Mouse (Mus musculus) thymus, postnatal 10 days (tissue): Measurements from ENCODE around the gene Stat5a.

ENCODE experiments used
- DNase-seq, 2 experiments: peaks; one replicate each; pipeline ENCODE4 v3.0.0; 2021; ENCODE audit warnings: low spot score in 2 of 2

Gene Stat5a

DNA sequence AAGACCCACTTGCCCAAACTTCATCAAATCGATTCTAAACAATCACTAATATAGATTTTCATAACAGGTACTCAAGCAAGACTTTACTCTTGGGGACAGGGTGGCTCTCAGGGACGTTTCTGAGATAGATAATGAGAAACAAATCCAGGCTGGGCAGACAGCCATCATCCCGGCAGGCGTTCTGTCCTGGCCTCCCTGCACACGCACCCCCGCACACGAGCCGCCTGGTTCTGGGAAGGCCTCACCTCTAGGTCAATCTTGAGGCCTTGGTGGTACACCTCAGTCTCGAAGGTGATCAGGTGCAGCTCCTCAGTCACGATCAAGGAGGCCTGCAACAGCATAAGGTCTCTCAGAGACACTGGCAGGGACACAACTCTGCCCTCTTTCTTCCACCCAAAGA is 36.9 kb downstream of the Stat5a start:
- no peak for DNase-seq

DNA sequence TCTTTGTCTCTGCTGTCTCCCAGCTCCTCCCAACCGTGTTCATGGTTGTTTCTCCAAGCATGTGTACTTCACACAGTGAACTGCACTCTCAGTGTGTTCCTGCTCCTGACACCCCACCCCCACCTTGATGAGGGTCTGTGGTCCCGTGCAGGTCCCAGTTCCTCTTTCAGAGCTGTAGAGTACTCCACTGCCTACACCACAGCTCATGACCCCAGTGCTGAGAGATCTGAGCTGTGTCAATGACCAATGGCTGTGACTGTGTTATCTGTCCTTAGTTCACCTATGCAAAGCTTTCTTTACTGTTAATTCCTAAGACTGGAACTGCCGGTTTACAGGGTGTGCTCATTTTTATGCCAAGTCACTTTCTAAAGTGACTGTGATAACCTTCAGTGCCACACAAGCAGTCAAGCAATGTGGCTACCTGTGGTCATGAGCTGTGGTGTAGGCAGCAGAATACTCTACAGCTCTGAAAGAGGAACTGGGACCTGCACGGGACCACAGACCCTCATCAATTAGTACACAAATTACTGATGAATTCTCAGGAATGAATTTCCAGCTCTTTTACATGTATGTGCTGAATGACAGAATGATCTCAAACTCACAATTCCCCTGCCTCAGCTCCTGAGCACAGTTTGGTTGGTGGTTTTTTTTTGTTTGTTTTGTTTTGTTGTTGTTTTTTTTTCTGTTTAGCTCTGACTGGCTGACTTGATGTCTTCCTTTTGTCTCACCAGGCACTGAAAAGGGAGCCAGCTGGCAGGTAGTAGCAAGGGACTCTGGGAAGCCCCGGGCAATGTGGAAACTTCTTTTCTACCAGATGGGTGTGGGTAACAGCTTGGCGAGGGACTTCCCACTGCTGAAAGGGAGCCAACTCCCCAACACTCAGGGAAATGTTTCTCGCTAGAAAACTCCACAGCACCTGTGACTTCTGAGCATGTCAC is 38.4 kb downstream of the Stat5a start:
- peak; percentile 54 to 59 for DNase-seq

DNA sequence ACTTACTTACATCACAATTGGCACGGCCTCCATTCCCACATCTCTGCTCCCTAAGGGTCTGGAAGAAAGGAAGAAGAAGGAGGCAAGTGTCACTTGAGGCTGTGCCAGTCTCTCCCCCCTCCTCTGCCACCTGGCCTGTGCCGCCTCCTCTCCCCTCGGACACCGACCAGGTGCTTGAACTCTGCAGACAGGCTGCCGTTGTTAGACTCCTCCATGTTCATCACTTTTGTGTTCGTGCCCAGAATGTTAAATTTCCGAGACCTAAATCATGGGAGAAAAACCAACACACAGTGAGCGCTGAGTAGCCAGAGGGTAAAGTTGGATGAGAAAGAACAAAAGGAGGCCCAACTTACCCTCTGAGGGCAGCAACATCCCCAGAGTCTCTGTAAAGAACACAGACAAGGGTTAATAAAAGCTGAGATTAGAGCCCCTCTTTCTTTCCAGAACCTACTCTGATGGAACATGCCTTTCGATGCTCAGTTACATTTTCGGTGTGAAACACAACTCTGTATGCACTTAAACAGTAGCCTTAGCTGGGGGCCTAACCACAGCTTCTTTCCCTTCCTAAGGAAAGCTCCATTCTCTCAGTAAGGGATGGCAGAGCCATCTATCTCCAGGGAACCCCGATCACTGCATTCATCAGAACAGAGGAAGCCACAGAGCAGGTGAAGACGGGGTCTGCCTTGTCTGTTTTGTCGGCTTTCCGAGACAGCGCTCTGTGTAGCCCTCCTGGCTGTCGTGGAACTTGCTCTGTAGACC is 39.5 kb downstream of the Stat5a start:
- no peak for DNase-seq

DNA sequence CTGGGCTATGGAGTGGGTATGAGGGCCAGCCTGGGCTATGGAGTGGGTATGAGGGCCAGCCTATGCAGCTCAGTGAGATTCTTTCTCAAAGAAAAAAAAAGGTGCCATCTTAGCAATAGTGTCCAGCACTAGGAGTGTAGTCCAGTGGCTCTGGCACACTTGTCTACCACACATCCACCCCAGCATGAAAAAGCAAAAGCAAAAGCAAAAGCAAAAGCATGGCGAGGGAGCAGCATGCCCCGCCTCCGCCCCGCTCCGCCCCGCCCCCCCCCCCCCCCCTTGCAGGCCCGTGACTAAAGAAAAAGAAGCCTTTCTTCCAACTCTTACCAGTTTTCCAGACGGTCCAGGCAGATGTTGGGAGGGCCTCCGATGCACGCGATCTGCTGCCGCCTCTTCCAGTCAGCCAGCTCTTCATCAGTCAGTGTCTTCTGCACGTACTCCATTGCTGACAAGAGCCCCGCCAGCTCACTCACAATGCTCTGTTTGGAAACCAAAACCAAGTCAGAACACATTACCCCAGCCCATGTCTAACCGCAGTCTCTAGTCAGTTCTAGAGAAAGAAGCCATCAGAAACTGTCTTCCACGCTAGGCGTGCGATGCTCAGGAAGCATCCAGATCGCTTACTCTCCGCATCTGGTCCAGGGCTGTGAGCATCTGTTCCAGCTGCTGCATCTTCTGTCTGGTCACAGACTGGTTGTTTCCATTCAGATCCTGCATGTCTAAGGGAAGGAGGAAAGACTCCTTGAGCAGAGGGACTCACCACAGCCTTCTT is 45.6 kb downstream of the Stat5a start:
- DNase-seq: no peak

DNA sequence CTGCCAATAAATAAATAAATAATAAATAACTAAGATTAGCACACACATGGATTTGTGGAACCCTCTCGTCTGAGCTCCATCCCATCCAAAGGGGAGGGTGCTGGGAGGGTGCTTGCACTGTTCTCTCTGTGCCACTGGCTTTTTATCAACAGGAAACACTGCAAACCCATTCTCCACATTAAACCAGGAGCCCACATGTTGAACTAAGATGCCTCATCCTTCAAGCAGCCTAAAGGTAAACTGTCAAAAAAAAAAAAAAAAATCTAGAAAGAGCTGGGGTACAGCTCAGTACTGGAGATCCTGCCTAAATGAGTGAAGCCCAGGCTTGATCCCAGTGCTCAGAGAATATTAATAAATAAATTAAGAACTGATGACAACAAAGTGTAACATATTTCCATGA is 46.8 kb downstream of the Stat5a start:
- DNase-seq: no peak

DNA sequence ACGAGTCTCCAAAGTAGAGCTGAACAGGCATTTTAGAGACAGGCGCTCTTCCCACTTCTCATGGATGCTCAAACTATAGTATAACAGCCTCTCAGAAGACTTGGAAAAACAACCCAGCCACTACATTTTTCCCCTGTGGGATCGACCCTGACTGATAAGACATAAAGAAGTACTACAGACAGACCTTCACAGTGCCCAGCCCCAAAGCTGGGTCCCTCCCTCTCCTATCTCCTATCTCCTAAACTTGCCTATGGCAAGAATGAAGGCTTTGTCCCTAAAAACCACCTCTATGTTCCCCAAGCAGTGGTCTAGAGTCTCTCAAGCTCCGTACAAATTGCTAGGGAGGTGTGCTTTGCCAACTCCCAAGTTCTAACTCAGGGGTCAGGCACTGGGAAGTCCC is 47.7 kb downstream of the Stat5a start:
- no peak for DNase-seq

DNA sequence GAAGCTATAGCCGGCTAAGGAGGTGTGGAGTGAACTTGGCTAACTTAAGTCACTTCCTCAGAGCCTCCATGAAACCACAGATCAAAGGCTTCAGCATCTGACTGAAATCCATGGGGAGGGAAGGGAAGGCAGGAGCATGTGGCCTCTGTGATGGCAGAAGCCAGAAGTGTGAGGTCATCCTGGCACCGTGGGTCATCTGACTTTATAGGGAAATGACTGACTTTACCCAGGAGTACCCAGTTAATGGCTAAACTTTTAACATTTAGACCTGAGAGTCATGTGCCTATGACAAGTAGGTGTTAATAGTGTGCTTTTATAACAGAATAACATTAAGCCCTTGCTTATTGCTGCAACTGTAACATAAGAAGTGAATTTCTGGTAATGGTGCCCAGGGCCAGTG is 49.0 kb downstream of the Stat5a start:
- no peak for DNase-seq

DNA sequence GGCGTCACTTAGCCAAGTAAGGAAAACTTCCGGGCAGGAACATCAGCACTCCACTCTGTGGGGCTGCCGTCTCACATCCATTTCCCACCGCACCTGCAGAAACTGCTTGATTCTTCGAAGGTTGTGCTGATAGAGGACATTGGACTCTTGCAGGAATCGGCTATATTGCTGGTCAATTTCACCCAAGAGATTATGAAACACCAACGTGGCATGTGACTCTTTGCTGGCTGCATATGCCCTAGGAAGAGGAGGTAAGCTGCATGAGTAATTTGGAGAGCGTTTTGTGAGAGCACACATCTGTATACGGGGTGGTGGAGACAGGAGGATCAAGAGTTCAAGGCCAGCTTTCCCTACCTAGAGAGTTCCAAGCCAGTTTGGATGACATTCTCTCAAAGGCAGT is 49.4 kb downstream of the Stat5a start:
- DNase-seq: no peak

DNA sequence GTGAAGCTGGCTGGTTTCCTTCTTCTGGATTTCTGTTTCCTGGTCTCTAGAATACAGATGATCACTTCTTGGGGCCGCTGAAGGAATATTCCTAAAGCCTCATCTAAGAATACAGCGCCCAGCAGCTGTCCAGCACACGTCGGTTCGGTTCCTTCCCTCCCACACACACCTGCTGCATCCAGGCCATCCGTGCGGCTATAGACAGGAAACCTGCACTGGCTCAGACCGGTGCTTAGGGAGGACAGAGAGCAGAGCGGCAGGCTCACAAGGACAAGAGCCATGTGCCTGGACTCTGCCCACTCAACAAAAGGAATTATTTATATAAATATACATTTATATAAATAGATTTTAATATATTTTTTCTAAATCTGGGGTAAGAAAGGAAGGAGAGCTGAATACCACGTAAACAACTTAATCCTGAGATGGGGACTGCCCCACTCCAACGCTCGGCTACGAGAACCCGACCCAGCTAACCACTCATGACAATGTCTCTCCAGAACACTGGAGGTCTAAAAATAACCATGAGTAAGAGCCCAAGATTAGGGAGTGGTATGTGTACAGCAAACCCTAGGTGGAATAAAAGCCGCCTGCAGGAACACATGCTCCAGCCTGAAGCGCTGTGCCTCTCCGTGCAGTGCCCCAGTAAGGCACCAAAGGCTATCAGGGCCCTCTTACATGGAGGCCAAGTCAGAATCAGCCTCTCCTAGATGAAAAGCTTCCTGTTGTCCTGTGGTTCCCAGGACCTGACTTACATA is 53.4 kb downstream of the Stat5a start:
- no peak for DNase-seq

DNA sequence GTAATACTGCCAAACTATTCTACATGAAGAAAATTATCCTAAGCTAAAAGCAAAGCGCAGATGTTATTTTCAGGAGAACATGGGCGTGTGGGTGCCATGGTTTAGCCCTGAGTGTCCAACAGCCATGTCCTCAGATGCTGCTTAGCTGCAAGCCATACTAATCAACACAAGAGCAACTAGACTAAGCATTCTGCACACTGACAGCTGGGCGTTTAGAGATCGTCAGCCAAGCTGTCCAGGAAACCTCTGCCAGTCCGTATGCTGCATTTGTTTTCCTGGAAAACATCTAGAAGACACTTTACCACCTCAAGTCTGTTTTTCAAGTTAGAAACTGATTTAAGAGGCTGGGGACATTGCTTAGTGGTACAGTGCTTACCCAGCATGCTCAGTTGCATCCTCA is 55.3 kb downstream of the Stat5a start:
- no peak for DNase-seq

DNA sequence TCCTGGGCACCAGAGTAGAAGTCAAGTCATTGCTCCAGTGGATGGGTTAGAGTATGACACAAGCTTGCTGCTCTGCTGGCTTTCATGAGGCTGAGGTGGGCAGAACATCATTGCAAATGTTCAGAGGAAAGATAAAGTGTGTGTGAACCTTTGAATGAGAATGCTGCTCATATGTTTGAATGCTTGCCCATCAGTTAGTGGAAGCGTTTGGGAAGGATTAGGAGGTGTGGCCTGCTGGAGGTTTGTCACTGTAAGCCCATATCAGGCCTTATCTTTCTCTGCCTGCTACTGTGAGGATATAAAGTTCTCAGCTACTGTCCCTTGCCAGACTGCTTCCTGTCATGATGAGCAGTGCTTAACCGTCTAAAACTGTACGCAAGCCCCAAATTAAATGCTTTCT is 55.9 kb downstream of the Stat5a start:
- DNase-seq: no peak

DNA sequence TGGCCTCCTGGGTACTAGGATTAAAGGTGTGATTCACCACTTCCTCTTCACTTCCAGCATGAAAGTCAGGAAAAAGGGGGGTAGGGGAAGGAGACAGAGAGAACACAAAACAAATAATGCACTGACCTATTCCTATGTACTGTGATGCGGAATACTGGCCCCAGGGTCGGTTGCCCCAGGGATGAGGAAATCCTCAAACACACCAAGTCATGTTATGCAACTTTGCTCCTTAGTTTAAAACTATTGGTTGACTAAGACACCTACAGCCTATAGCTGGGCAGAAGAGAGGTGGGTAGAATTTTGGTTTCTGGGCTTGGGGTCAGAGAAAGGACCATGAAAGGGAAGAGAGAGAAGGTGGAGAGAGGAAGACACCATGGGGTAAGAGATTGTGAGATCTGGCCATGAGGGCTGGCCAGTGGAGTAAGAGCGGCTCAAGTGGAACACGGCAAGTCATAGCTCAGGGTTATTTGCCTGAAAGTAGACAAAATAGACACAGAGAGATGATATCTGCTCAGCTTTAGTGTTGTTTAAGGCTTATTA is 57.4 kb downstream of the Stat5a start:
- DNase-seq: no peak

DNA sequence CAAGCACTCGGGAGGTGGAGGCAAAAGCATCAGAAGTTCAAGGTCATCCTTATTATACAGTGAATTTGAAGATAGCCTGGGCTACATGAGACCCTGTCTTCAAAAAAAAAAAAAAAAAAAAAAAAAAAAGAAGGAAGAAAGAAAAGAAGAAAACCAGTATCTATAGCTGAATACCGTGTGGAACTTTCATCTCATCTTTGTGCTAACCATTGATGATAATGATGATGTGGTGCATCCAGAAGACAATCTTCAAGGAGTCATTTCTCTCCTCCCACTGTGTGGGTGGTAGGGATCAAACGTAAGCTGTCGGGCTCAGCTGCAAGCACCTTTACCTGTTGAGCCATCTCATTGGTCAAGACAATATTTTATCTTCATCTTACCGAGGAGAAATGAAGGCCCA is 58.9 kb downstream of the Stat5a start:
- no peak for DNase-seq

DNA sequence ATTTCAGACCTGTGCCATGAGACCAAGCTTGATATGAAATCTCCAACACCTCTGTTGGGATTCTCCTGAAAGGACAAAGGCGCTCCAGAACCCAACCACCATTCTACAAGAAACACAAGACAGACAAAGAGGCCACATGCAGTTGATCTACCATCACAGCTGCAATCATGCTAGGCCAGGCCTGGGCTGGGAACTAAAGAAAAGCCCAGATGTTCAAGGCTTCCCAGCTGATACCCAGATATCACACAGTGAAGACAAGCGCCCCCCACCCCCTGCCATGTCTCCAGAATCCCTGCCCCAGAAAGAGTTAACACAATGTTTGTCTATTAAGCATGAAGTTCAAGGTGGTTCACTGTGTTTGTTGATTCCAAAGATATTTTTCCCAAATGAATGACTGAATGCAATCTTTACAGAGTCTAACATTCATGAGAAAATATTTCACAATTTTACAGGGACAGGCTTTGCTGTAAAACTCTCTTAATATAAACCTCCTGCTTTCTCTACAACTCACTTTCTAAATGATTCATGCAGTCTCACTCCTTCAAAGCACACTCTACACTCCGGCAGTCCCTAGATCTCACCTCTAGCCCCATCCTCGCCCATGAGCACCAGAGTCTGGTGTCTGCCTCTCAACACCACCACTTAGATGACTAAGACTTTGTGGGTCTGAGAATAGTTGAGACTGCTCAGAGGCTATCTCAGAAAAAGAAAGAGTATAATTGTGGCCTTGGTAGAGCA is 61.9 kb downstream of the Stat5a start:
- DNase-seq: no peak

DNA sequence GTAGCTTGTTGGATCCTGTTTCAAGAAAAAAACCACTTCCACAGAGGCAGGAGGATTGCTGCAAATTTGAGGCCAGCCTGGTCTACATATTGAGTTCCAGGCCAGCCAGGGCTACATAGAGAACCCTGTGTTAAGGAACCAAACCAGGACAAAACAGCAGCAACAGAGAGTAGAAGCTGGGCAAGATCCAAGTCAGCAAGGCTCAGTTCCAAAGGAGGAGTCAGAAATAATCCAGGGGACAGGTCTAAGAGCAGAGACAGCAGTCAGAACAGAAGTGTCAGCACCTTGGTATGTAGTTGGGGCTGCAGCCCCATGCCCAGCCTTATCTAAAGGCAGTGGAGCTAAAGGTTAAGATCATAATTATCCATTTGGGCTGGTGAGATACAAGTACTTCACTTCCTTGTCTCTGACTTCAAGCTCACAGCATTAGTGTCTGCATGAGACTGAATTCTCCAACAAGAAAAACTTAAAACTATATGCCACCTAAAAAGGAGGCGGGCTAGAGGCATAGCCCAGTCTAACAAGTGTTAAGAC is 65.3 kb downstream of the Stat5a start:
- DNase-seq: no peak

DNA sequence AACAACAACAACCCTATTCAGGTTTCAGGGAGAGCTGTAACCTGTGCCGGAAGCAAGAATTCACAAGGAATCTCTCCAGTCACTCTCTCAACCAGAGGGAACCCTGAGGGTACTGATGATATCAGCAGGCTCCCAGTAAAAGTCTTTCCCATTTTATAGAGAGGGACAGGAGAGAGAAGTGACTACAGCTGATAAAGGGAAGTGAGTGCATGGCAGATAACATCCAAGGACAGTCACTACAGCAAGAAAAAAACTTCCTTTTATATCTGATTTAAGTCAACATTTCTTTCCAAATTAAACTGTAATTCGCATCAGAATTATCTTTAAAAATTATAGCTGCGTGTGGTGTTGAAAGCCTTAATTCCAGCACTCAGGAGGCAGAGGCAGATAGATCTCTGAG is 68.2 kb downstream of the Stat5a start:
- DNase-seq: no peak

DNA sequence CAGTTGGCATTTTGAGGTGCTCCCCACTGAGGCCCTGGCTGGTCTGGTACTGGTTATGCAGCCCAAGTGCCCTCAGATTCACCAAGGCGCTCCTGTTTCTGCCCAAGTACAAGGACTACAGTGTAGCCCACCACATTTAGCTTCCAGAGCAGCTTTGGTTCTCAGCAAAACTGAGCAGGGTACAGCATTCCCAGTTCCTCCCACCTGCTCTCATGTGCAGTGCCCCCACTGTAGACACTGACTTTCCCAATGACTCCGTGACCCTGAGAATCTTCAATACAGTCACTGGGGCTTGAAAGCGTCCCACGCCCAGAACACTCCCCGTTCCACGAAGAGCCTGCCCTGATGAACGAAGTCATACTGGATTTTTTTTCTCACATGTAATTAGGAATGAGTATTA is 71.5 kb downstream of the Stat5a start:
- no peak for DNase-seq

DNA sequence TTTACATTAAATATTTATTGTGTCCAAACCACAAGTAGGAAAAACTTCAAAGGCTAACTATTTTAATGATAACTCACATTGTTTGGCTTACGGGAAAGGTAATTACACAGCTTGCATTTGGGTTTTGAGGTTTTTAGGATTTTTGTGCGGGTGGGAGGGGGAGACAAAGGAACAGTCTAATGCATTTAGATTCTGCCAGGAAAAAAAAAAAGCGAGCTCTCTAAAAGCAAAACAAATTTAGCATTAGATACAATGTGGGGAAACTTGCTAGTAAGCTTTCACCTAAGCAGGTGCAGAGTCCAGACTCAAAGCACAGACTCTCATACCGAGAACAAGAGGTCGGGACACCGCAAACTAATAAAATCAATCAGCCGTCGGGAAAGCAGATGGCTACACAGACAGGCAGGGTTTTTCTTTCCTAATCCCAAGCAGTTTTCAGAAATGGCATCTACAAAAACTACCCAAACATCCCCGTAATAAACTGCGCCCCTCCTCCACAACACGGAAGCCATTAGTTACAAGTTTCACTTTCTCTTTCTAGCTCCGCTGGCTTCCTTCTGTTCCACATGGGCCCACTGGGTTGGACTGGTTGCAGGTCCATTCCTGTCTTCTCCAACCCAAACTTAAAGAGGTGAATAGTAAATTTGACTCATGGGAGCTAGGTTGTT is 72.2 kb downstream of the Stat5a start:
- DNase-seq: peak; percentile 45 to 66
